Mouse (Mus musculus) liver, adult (tissue): ENCODE results near the gene Akr1b7.

Source experiments
- GATA4 ChIP-seq: IDR thresholded peaks from 2 replicates; pipeline ENCODE4 v1.6.1; 2014; ENCODE audit warnings: mild to moderate bottlenecking, low read length; ENCODE audit not compliant: insufficient replicate concordance

Akr1b7 gene

DNA sequence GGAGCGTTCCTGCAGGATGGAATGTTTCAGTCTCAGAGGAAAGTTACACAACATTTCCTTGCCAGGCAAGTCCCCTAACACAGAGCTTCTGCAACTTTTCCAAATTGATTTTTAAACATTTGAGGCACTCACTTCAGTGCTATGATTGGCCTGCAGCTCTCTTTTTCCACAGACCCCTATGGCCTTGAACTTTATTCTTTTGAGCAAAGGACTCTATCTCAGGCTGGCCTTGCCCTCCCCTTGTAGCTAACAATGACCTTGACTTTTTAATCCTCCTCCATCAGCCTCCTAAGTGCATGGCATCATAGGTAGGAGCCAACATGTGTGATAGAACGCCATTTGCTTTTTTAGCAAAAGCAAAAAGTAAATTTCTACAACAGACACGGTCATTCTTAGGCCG is 5.4 kb upstream of the Akr1b7 start:
- TF ChIP-seq GATA4 = no peak

DNA sequence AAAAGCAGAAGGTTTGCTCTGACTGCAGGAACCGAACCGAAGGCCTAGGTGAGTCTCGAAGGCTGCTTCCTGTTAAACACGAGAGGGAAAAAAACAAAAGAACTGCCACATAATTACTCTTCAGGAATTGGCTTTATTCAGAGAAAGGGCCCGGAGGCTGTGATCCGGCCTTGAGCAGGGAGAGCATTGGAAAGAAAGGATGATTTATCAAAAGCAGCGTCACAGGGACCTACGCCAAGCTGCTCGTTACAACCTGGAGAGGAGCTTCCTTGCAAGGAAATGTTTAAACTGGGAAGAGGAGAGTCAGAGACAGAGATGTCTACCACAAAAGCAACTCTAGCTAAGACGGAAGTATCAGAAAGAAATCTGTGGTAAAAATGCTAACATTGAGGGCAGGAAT is 4.7 kb upstream of the Akr1b7 start:
- TF ChIP-seq GATA4 = no peak

DNA sequence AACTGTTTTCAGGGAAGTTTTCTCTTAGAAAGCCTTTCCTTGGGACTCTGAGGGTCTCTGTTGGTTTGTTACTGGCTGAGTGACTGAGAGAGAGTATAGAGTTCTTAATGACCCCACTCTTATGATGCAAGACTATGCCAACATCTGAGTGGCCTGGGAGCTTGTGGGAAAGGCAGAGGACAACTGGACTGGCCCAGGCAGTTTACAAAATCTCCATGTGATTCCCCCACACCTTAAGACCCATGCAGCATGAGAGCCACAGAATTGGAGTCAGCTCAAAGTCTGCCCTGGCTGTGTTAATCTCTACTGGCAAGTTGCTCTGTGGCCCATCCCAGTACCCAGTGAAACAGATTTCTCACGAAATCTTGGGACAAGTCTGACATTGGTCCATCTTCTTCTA is 554 bp downstream of the Akr1b7 start:
- no peak for TF ChIP-seq GATA4

DNA sequence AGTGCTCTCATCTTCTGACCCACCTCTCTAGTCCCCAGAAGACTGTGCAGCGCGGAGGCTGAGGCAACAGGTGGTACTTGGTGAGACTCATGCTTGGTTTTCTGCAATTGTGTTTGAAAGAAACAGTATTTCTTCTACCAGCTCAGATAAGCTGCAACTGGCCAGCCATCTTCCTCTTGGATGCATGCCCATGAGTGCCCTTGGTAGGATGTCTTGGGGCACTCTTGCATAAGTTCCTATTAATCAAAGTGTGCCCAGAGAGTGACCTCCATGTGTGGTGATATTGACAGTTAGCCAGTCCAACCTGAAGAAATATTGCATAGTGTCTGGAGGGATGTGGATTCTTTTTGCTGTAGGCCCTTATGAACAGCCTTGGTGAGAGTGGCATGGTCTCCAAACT is 4.4 kb downstream of the Akr1b7 start:
- TF ChIP-seq GATA4 = no peak

DNA sequence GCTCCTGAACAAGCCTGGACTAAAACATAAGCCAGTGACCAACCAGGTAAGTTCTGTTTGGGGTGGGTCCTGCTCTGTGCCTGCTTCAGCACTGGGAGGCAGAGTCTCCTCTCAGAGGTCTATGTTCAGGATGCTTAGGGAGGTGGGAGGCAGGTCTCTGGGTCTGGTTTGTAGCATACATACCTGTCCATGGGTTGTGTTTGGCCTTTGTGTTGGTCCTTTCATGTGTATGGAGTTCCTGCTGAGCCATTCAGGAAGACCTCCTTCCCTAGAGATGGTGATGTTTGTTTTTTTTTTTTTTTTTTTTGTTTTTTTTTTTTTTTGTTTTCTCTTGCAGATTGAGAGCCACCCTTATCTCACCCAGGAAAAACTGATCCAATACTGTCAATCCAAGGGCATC is 6.9 kb downstream of the Akr1b7 start:
- TF ChIP-seq GATA4 = no peak

DNA sequence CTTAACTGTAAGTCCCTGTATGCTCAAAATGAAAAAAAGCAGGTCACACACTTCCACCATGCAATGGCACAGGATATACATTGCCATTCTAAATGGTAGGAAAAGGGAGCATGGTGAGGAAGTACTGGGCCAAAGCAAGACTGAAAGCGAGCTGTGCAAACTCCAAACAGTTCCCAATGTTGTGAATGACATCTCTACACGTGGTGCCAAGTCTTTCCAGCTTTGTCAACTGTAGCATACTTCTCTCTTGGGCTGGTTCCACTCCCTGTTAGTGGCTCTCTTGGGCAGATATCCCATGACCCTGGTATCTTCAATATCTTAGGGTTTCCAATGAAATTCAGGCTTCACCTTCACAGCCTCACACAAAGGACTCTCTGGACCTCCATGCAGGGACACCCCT is 26.9 kb downstream of the Akr1b7 start:
- no peak for TF ChIP-seq GATA4

DNA sequence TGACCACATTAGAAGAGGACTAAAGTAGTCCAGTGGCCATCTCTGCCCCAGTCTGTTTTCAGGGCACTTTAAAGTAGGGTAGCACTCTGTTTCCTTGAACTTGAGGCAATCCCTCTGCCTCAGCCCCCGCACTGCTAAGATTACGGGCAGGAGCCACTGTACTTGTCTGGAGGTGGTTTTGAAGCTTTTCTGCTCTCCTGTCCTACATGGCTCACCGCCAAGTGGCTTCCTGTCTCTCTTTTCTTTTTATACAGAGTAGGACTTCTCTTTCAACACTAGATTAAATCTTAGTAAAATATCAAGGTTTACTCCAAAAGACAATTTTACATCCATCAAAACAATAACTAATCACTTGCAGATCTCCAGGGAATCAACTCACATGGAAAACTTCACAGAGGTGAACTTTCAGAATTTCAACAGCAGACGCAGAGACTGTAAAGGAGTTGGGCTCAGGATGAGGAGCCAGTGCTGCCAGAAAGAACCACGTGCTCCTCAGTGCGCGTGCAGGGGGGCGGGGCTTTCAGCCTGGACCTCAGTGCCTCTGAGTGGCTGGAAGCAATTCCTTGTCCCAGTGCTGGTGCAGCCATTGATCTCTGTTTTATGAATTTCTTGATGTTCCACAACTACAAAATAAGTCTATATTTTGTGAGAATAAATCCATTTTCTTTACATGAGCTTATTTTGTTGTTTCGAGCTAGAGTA is 29.6 kb downstream of the Akr1b7 start:
- TF ChIP-seq GATA4 = no peak

DNA sequence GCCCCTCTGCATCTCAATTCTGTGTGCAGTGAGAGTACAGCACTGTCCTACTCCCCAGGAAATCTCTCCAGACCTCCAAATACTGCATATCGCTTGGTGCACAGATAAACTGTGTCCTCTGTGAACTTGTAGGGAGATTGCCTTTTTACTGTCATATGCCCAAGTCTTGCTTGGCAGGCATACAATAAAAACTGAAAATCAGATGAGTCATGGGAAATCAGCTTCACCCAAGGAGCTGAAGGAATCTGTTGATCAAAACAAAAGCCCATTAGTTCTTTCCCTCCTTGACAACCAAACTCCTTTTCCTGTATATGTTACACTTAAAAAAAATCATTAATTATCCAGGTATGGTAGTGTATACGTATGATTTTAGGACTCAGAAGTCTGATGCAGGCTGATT is 31.7 kb downstream of the Akr1b7 start:
- TF ChIP-seq GATA4 = 0 out of 2 replicates have a peak, but pooled peaks have one; percentile 12

DNA sequence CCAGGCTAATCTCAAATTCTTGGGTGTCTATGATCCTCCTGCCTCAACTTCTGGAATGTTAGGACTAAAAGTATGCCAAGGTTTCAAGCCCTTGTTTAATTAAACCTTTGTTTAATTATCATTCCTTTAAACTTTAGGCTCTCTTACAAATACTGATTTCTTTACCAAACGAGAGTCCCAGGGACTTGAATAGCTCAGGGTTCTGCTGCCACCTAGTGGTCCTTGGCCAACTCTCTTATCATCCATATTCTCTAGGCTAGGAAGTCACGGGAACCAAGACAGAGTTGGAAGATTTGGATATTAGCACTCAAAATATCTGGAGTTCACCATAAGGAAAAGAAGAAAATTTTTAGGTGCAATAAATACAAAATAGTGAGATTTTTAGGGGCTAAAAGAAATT is 35.8 kb downstream of the Akr1b7 start:
- no peak for TF ChIP-seq GATA4

DNA sequence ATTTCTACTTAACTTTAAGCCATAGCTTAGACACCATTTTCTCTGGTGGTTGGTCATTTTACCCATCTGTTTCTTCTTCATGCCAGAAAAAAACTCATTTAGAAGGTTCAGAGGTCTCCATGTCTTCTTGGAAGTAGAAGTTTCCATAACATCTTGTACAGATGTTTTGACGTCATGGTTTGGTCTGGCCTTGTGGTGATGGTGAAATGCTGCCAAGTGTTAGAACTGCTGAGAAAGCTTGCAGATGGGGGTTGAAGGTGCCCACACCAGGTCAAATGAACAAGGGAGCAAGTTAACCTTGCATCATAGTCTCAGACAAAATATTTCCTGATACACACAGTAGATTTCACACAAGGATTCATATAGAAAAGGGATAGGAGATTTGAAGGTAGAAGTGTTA is 36.6 kb downstream of the Akr1b7 start:
- TF ChIP-seq GATA4 = no peak

DNA sequence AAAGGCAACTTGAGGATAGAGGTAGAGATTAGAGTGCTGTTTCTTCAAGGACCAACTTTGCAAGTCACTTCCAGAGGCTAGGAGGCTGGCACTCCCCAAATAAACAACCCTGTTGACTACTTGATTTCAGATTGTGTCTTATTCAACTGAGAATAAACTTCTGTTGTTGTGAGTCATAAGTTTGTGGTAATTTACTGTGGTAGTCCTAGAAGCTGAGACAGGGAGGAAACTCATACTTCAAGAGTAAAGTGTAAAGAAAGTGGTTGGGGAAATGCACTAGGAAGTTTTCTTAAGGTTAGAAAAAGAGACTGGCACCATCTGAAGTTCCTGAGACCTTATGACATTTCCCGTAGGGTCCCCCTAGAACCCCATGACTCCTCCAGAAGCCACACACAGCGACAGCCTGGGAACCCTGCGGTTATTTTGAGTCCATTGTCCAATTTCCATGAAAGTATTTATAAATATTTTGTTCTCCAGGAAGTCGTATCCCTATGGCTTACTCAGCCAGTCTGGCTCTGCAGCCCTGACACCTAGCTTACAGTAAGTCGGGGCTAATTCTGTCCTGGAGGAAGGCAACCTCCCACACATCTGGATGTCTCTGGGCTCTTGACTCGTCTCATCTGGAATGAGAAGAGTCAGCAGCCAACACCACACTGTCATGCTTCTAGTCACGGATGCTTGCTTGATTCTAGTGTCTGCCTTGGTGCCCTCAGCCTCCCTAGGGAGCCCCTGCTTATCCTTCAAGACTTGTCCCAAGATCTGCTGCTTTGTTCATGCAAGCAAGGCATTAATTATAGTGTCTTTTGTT is 41.0 kb downstream of the Akr1b7 start:
- no peak for TF ChIP-seq GATA4

DNA sequence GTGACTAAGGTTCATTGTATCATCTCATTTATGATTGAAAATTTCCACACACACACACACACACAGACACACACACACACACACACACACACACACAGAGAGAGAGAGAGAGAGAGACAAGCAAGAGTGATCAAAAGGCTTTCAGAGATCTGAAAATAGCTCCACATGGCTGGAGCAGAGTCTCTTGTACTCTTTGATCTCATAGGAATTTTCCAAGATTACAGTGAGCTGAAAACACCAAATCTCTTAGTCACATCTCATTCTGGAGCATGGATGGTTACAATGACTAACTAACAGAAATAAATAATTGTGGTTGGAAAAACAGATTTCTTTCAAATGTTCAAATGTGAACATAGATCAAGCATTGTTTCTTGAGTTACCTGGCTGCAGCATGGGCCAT is 47.3 kb downstream of the Akr1b7 start:
- no peak for TF ChIP-seq GATA4

DNA sequence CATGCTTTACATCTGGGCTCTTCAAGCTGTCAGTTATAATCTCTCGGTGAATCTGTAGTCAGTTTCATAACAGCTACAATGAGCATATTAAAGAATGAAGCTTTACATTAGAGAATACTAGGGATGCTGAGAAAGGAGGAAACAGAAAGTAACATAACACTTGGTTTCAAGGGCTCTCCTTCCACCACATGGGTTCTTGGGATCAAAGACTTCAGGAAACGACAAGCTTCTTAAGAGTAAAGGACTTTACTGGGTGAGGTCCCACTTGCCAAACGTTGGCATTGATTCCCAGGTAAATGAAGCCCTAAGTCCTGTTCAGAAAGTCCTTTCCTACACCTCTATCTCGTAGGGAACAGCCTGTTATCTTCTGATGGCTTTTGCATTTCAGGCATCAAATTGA is 48.5 kb downstream of the Akr1b7 start:
- TF ChIP-seq GATA4 = no peak

DNA sequence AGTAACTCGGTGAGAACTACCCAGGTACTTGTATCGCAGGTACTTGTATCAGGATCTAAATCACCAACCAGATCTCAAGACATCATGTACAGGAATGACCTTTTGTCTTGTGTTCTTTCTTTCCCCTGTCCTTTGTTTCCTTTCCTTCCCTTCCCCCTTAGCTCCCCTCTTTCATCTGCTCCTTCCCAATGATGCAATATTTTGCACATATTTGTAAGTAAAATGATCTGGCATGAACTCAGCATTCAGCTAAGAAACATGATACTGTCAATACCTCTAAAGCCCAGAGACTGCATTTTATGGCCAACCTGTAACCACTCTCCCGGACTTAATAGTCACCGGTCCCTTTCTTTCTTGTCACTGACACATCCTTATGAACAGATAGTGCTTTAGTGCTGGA is 51.4 kb downstream of the Akr1b7 start:
- no peak for TF ChIP-seq GATA4

DNA sequence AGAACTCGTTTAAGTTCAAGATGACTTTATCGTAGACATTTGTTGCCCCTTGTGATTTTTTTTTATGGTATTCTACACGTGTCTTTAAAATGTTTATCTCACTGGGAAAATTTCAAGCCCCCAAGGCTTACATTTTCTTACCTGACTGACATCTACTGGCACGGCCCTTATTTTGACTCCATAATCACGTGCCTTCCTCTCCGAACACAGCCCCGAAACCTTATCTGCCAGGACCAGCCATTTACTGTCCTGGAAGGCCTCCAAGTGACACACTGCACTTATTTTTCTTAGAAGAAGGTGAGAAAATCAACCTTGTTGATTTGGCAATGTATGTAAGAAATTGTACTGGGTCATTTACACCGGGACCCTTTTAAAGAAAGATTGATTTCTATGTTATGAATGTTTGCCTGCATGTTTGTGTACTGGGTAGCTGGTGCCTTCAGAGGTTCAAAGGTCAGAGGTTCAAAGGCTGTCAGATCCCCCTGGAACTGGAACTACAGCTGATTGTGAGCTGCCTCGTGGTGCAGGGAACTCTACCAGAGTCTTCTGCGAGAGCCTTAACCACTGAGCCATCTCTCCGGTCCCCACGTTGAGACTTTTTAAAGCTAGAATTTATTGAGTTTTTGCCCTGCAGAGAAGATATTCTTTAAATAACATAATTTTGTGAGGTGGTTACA is 59.4 kb downstream of the Akr1b7 start:
- TF ChIP-seq GATA4 = no peak
